Mouse (Mus musculus) lung, embryonic 16.5 days (tissue): ENCODE results near the gene Atp2c2. TPM values are rescaled to one million over a fixed set of nuclear protein-coding genes. Genes with fewer than 3 reads are reported as not detected.

Experiments used
- ATAC-seq: fragments of 200-750 bp; cut with Nextera tagmentation; 2 replicates; pipeline ENCODE4 v1.8.0; 2017; ENCODE audit warnings: low read depth, mild to moderate bottlenecking, moderate library complexity
- H3K27ac ChIP-seq: fragments of 300-500 bp; sonication (generic); 2 replicates; pipeline ENCODE4 v1.5.1; 2014; ENCODE audit warnings: mild to moderate bottlenecking, control low read depth, low read length
- H3K27me3 ChIP-seq: fragments of 300-500 bp; sonication (generic); 2 replicates; pipeline ENCODE4 v1.6.1; 2014; ENCODE audit warnings: low read depth, low read length, mixed read lengths; ENCODE audit not compliant: control insufficient read depth, insufficient read depth
- H3K36me3 ChIP-seq: fragments of 300-500 bp; sonication (generic); 2 replicates; pipeline ENCODE4 v1.6.1; 2014; ENCODE audit warnings: low read length; ENCODE audit not compliant: control insufficient read depth, insufficient read depth
- H3K4me1 ChIP-seq: fragments of 300-500 bp; sonication (generic); replicated peaks from 2 replicates; pipeline ENCODE4 v1.6.1; 2014; ENCODE audit warnings: low read length, mixed read lengths; ENCODE audit not compliant: control insufficient read depth, insufficient read depth
- H3K4me2 ChIP-seq: fragments of 300-500 bp; sonication (generic); 2 replicates; pipeline ENCODE4 v1.6.1; 2014; ENCODE audit warnings: low read depth, low read length, control low read depth
- H3K4me3 ChIP-seq: fragments of 300-500 bp; sonication (generic); 2 replicates; pipeline ENCODE4 v1.5.1; 2014; ENCODE audit warnings: mild to moderate bottlenecking, low read length, control low read depth
- H3K9ac ChIP-seq: fragments of 300-500 bp; sonication (generic); 2 replicates; pipeline ENCODE4 v1.6.1; 2014; ENCODE audit warnings: low read length, control low read depth
- H3K9me3 ChIP-seq: fragments of 300-500 bp; sonication (generic); 2 replicates; pipeline ENCODE4 v1.6.1; 2016; ENCODE audit warnings: low read length; ENCODE audit not compliant: control insufficient read depth
- WGBS: fragments of 180-500 bp; shearing (Covaris S2); extraction: QIAGEN DNeasy Blood & Tissue Kit; methylation state at CpG from one replicate; pipeline ENCODE4 v1.1.7; 2014; 5-methylcytosine and 5-hydroxymethylcytosine counted together
- polyA plus RNA-seq: library from polyadenylated mRNA; unstranded; fragments of >200 nt; fragmentation: Nextera tagmentation; extraction: Ambion mirVana; gene quantifications from 2 replicates; pipeline ENCODE4 v1.2.1, GENCODE M21; 2015

The Atp2c2 gene
- polyA plus RNA-seq, 1 experiment from 2014 or later: 4.0 TPM

- H3K27ac ChIP-seq: peak overlapping the region; percentile 56
- no peak for ATAC-seq
- 33% methylated on average over 12 of the region's 12 CpGs for whole genome bisulfite sequencing
These were observed 30.5 kb upstream of the Atp2c2 start for GRCm38 (mm10) chr8:119669284-119669683.

GRCm38 (mm10) chr8:119670419-119671091 is 29.3 kb upstream of the Atp2c2 start:
- ATAC-seq: peak; percentile 84
- Histone ChIP-seq H3K9ac (peak overlapping the region; percentile 53), H3K9me3 (no peaks in the 10 kb centered on the region), H3K4me2 (peak overlapping the region; percentile 50), H3K4me1 (peaks cover 19% of the 10 kb centered on the region), H3K36me3 (no peaks in the 10 kb centered on the region), H3K27ac (peak overlapping the region; percentile 94), H3K4me3 (no peak overlapping the region), H3K27me3 (no peaks in the 10 kb centered on the region)
- 8% methylated on average over 16 of the region's 16 CpGs for WGBS

More at GRCm38 (mm10) chr8:119669284-119669683, 30.5 kb upstream of the Atp2c2 start:
- H3K27me3 ChIP-seq: no peaks in the 10 kb centered on the region
- no peak overlapping the region for H3K4me3 ChIP-seq
- peaks cover 23% of the 10 kb centered on the region for H3K4me1 ChIP-seq
- no peak overlapping the region for H3K9ac ChIP-seq
- H3K4me2 ChIP-seq: no peak overlapping the region
- H3K36me3 ChIP-seq: no peaks in the 10 kb centered on the region
- H3K9me3 ChIP-seq: no peaks in the 10 kb centered on the region

- ATAC-seq: no peak
- no peak overlapping the region for H3K27ac ChIP-seq
These were observed 25.7 kb upstream of the Atp2c2 start for GRCm38 (mm10) chr8:119673976-119674555.

GRCm38 (mm10) chr8:119675457-119675856 is 24.4 kb upstream of the Atp2c2 start:
- no peaks in the 10 kb centered on the region for H3K36me3 ChIP-seq
- H3K4me1 ChIP-seq: peaks cover 9% of the 10 kb centered on the region
- no peak overlapping the region for H3K4me2 ChIP-seq
- no peaks in the 10 kb centered on the region for H3K9me3 ChIP-seq
- H3K27ac ChIP-seq: no peak overlapping the region
- no peak overlapping the region for H3K4me3 ChIP-seq
- H3K9ac ChIP-seq: no peak overlapping the region
- no peaks in the 10 kb centered on the region for H3K27me3 ChIP-seq
- ATAC-seq: no peak
- 84% methylated on average over 5 of the region's 5 CpGs for WGBS

More at GRCm38 (mm10) chr8:119673976-119674555, 25.7 kb upstream of the Atp2c2 start:
- no peak overlapping the region for H3K9ac ChIP-seq
- peaks cover 13% of the 10 kb centered on the region for H3K4me1 ChIP-seq
- H3K4me3 ChIP-seq: no peak overlapping the region
- WGBS: 76% methylated on average over 11 of the region's 11 CpGs
- H3K27me3 ChIP-seq: no peaks in the 10 kb centered on the region
- H3K36me3 ChIP-seq: no peaks in the 10 kb centered on the region
- H3K9me3 ChIP-seq: no peaks in the 10 kb centered on the region
- H3K4me2 ChIP-seq: no peak overlapping the region

- Histone ChIP-seq H3K4me2 (no peak overlapping the region), H3K27me3 (no peaks in the 10 kb centered on the region), H3K4me1 (peaks cover 3% of the 10 kb centered on the region; the same call in 1 of the 2 replicates), H3K4me3 (no peak overlapping the region), H3K36me3 (no peaks in the 10 kb centered on the region), H3K27ac (no peak overlapping the region), H3K9ac (no peak overlapping the region), H3K9me3 (no peaks in the 10 kb centered on the region)
- WGBS: 9% methylated on average over 8 of the region's 8 CpGs
- ATAC-seq: peak; percentile 54
These were observed 23.4 kb upstream of the Atp2c2 start for GRCm38 (mm10) chr8:119676389-119676788.

- H3K4me2 ChIP-seq: peak overlapping the region; percentile 47
- no peak overlapping the region for H3K27ac ChIP-seq
- WGBS: 8% methylated on average over 18 of the region's 18 CpGs
- no peaks in the 10 kb centered on the region for H3K9me3 ChIP-seq
- H3K4me3 ChIP-seq: no peak overlapping the region
- H3K27me3 ChIP-seq: no peaks in the 10 kb centered on the region
- no peaks in the 10 kb centered on the region for H3K36me3 ChIP-seq
- no peak overlapping the region for H3K9ac ChIP-seq
- peaks cover 3% of the 10 kb centered on the region; the same call in 1 of the 2 replicates for H3K4me1 ChIP-seq
- ATAC-seq: peak; percentile 50
These were observed 21.5 kb upstream of the Atp2c2 start for GRCm38 (mm10) chr8:119678138-119678843.

GRCm38 (mm10) chr8:119679184-119679583 is 20.6 kb upstream of the Atp2c2 start:
- Histone ChIP-seq H3K4me1 (peaks cover 3% of the 10 kb centered on the region; the same call in 1 of the 2 replicates), H3K27ac (no peak overlapping the region), H3K4me2 (no peak overlapping the region), H3K27me3 (no peaks in the 10 kb centered on the region), H3K9me3 (no peaks in the 10 kb centered on the region), H3K4me3 (no peak overlapping the region), H3K36me3 (no peaks in the 10 kb centered on the region), H3K9ac (no peak overlapping the region)
- 59% methylated on average over 14 of the region's 14 CpGs for WGBS
- no peak for ATAC-seq

GRCm38 (mm10) chr8:119690602-119691001 is 9.2 kb upstream of the Atp2c2 start:
- no peak overlapping the region for H3K27ac ChIP-seq
- no peak overlapping the region for H3K4me3 ChIP-seq
- no peak overlapping the region for H3K9ac ChIP-seq
- H3K9me3 ChIP-seq: no peaks in the 10 kb centered on the region
- no peaks in the 10 kb centered on the region for H3K36me3 ChIP-seq
- ATAC-seq: no peak
- H3K4me2 ChIP-seq: no peak overlapping the region
- 24% methylated on average over 6 of the region's 6 CpGs for WGBS
- H3K4me1 ChIP-seq: no peaks in the 10 kb centered on the region; the same call in 1 of the 2 replicates
- H3K27me3 ChIP-seq: no peaks in the 10 kb centered on the region

GRCm38 (mm10) chr8:119691989-119692388 is 7.8 kb upstream of the Atp2c2 start:
- ATAC-seq: no peak
- Histone ChIP-seq H3K4me2 (no peak overlapping the region), H3K4me1 (no peaks in the 10 kb centered on the region; the same call in 1 of the 2 replicates), H3K9me3 (no peaks in the 10 kb centered on the region), H3K27me3 (no peaks in the 10 kb centered on the region), H3K27ac (no peak overlapping the region), H3K4me3 (no peak overlapping the region), H3K36me3 (no peaks in the 10 kb centered on the region), H3K9ac (no peak overlapping the region)
- 70% methylated on average over 4 of the region's 4 CpGs for WGBS
